Mouse (Mus musculus): ENCODE results near the gene Osr1.

Gene Osr1

DNA sequence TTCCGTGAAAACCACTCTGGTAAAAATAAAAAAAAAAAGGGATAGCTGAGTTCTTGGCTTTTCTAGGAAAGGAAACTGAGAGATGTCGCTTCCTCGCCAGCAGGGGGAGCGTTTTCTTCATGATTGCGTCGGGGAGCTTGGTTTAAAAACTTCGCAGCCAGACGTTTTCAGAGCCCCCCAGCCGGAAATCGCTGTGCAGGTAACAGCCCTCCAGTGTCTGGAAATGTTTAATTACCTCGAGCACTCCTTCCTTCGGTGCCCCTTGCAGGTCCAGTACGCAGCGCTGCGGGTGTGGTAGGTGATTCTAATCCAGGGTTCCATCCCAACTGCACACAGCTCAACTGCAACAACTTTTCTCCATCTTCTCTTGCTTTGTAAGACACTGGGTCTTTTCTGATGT is at the start of gene Osr1:
Osr1 (plus strand) TSS at position 146 of the 400 bp plus-strand sequence.
- in situ Hi-C loops (cut with MboI, MseI) = loop anchor here (5.0 to 10.0 kb wide), 3 partner anchors 515 to 1025 kb away; no protein-coding TSS in a partner anchor

DNA sequence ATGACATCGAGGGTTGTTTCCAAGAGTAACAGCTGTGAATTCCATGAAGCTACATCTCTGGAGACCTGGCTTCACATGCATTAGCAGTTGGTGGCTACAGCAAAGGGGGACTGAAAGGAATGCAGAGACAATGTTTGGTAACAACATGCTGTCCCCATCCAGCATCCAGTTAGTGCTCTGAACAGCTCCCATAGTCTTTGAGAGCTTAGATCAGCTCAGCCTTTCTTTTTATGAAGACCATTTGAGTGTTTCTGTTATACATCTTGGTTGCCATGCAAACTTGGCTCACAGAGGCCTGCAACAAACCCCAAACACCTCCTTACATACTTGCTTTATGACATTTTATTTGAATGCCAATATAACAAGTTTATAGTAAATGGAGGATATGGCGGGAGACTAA is 19.6 kb upstream of the Osr1 start:
- in situ Hi-C loops (cut with MboI, MseI) = no loop called here

DNA sequence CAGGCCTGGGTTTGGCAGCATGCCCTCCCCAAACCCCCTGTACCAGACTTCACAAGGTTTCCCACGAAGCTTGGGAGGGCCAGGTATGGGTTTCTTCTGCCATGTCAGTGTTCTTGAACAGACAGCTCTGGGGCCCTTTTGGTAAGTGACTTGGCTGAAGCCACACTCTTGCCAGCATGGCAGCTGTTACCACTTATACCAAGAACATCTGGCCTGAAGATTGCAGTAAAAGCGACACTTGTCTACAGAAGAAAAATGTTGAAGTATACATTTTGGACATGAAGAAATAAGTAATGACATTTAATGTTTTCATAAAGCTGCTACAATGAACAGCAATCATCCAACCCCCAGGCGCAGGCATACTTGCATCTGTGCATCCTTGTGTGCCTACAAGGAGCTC is 5.0 kb upstream of the Osr1 start:
- in situ Hi-C loops (cut with MboI, MseI) = loop anchor here (5.0 to 10.0 kb wide), 2 partner anchors 1012 to 1030 kb away; no protein-coding TSS in a partner anchor

DNA sequence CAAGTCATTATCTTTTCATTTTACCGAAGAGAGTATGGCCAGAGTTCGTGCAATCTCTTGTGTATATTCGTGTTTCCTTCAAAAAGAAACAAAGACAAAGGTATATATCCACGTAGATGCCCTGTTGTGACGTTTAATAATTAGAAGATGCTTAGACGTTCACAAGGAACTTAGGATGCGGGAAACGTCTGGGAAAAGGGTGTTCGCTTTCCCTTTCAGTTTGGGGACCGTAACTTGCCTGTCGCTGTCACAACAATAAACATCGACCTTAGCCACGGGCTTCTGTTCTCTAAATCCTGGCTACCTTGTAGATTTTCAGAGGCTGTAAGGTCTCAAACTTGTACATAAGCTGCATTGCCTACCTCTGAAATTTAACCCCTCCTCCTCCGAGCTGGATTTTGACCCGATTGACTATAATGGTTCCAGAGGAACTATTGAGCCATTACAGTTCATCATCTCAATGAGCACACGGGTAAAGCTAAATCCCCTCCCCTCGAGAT is 630 bp downstream of the Osr1 start:
- in situ Hi-C loops (cut with MboI, MseI) = loop anchor here (5.0 to 10.0 kb wide), 2 partner anchors 516 to 867 kb away; no protein-coding TSS in a partner anchor

DNA sequence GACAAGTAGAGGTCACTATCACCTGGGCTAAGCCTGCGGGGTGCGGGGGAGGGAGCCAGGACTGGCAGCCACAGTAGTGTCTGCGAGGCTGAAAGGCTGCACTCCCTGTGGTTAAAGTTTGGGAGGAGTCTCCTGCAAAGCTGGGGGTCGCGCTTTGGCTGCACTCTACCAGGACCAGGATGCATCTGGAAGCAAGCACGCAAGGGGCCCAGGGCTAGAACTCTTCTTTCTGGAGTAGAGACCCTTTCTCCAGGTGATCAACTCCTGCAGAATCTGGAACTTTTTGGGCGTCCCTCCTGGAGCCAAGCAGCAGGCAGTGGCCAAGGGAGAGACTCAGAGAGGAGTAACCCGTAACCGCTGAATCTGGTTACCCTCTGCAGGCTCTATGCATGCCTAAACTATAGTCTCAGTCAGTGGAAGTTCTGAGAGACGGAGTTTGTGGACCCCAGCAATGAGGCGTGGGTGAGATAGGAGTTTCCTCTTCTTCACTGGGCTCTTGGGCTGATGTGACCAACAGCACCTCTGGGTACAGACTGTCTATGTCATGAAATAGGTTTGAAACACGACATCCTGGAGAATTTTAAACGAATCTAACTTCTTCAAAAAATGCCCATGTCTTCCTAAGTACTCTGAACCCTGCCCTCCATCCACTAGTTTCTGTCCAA is 1.5 kb downstream of the Osr1 start:
- in situ Hi-C loops (cut with MboI, MseI) = loop anchor here (5.0 to 10.0 kb wide), 2 partner anchors 517 to 866 kb away; no protein-coding TSS in a partner anchor

DNA sequence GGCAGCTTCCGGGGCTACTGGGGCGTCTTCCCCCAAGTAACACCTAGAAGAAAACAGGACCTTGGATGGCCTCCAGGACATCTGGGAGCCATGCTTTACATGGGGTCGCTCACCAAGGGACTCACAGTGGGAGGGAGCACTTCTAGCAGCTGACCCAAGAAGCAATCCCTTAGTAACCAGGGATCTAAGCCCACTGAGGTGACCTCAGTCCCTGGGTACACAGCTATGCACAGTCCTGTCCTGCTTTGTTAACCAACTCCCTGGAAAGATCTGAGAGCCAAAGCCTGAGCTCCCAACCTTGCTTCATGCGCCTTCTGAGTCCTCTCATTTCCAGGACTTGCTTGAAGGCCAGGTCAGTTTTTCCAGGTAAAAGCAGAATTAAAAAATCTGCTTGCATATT is 2.1 kb downstream of the Osr1 start:
- in situ Hi-C loops (cut with MboI, MseI) = loop anchor here (5.0 to 10.0 kb wide), 2 partner anchors 517 to 865 kb away; no protein-coding TSS in a partner anchor

DNA sequence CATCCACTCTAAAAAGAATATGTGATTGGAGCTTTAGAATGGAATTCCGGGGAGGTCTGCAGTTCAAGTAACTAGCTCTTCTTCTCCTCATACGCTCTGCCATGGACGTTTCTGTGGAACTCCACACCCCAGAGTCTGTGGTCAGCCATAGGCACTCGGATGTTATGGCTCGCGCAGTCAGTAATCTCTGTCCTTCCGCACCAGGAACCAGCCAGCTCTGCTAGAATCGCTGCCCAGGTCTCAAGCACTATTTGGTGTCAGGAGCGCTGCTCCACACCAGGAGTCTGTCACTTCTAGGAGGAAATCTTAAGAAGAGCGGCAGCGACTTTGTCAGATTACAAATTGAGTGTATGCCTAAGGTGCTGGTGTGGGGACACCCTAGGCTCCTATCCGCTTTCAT is 3.8 kb downstream of the Osr1 start:
- in situ Hi-C loops (cut with MboI, MseI) = loop anchor here (5.0 to 10.0 kb wide), 2 partner anchors 519 to 864 kb away; no protein-coding TSS in a partner anchor

DNA sequence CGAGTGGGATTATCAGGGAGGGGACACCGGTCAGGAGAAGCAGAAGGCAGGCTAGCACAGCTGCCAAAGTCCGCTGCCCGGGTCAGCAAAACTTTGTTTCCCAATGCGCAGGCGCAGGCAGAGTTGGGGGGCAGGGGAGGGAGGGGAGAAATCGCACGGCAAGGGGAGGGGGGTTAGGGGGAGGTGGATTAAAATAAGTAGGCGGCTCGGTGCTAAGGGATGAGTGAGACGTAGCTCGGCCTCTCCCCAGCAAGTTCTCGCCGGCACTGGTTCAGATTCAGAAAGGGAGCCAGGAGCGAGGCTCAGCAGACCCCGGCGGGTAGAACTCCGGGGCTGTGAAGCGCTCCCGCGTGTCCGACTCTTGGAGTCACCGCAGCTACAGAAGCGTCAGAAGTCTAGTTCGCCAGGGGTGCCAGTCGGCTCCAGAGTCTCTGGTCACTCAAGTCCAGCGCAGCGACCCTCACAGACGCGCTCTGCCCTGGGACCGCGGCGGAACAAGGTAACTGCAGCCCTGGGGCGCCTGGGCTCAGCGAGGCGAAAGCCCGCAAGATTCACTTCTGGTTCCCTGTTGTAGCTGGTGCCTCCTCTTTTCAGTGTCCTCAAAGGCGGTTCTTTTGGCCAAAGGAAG is 4.4 kb downstream of the Osr1 start:
- in situ Hi-C loops (cut with MboI, MseI) = loop anchor here (5.0 to 10.0 kb wide), 2 partner anchors 520 to 863 kb away; no protein-coding TSS in a partner anchor

DNA sequence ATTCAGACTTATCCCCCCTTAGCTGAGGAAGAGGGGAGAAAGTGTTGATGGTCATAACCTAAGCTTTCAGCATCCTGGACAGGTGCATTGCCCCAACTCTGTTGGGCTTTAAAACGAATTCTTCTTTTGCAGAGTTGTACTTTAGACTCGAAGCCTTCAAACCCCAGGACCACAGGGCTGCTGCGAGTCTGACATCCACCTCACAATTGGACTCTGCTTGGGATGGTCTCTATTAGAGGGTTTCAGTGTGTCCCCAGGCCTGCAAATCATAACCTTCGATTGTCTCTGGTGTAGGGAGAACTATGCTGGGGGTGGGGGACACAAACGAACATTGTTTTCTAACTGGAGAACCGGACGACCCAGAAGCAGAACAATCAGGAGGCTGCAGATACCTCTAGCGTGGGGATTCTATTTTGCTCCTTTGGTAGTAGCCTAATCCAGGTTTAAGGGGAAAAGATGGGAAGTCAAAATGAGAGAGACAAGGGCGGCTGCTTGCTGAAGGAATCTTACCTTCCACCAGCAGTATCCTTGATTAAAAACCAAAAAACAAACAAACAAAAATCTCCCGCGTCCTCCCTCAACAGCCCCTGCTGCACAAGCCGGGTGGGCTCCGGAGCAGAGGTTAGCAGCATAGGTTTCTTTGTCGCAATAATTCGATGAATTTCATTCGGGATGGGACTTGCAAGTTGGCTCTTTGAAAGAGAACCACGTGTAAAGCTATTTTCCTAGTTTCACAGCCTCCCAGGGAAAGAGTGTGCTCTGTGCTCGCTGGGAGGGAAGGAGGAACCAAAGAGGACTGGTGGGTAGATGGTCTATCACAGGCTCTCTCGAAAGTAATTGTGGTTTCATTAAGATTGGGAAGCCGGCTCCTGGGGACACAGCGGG is 5.5 kb downstream of the Osr1 start:
- in situ Hi-C loops (cut with MboI, MseI) = loop anchor here in 1 of 2 experiments (5.0 to 10.0 kb wide), 2 partner anchors 521 to 862 kb away; no protein-coding TSS in a partner anchor

DNA sequence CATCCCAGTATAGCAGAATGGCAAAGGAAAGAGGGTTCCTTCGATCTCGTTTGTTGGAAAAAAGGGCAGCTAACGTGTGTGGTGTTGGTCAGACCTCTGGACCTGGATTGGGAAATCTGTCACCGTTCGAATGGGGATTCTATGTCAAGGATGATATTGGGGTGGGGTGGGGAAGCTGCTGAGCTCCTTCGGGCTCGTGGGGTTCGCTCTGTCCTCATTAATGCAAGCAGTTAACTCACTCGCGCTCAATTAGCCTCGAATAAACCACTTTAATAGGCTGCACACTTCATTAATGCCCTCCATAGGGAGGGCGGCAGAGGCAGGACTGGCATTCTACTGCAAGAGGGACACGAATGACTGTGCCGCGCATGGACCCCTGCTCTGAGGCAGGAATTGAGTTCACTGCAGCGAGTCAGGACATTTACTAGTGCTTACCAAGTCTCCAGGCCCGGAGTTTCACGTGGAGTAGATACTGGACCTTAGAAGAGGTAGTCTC is 6.2 kb downstream of the Osr1 start:
- in situ Hi-C loops (cut with MboI, MseI) = loop anchor here in 1 of 2 experiments (5.0 to 10.0 kb wide), 2 partner anchors 521 to 861 kb away; no protein-coding TSS in a partner anchor

DNA sequence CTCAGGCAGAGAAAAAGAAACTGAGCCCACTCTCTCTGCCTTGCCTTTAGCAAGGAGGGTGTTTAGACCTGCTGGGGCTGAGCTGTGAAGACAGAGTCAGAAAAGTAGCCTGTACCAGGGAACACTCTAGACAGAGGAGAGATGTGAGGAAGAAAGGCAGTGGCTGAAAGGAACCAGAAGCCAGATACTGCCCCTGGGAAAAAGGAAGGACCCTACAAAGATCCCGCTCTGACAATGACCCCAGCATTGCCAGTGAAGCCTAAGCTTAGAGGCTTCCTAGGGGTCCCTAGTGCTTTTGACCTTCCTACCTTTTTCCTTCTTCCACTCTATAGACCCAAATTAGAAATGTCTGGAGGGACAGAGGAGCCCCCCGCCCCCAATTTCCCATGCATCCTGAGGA is 7.7 kb downstream of the Osr1 start:
- in situ Hi-C loops (cut with MboI, MseI) = loop anchor here in 1 of 2 experiments (5.0 to 10.0 kb wide), 2 partner anchors 523 to 860 kb away; no protein-coding TSS in a partner anchor

DNA sequence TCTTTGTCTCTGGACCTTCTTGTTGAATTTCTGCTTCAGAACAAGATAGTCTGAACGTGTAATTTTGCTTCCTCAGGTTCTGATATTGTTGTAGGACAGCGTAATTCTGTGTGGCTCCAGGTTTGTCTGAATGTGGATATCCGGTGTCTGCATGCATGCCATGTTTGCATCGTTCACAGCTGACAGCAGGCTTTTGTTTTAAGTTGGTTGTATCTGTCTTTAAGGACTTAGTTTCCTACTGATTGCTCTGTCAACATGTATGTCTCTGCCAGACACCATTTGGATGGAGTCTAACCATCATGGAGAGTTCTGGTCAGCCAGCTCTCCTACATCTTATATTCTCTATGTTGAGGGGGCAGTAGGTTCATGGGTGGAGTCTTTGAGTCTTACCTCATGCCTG is 8.7 kb downstream of the Osr1 start:
- in situ Hi-C loops (cut with MboI, MseI) = loop anchor here in 1 of 2 experiments (5.0 to 10.0 kb wide), 2 partner anchors 524 to 859 kb away; no protein-coding TSS in a partner anchor

DNA sequence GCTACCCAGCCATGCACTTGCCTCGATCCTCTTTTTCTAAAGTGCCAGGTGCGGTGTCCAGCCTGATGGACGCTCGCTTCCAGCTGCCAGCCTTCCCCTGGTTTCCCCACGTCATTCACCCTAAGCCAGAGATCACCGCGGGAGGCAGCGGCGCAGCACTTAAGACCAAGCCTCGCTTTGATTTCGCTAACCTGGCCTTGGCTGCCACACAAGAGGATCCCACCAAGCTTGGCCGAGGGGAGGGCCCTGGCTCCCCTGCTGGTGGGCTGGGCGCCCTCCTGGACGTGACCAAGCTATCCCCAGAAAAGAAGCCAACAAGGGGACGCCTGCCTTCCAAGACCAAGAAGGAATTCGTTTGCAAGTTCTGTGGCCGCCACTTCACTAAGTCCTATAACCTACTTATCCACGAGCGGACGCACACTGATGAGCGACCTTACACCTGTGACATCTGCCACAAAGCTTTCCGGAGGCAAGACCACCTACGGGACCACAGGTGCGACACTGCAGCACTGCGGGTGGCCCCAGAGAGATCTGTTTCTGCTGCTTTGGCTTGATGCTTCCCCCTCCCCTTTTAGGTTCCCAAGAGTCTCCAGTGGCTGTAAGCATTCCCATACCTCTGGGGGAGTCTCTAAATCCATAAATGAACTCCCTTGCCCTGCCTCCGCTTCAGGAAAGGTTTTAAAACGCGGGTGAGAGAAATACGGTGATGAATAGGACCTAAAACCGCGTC is 9.6 kb downstream of the Osr1 start:
- in situ Hi-C loops (cut with MboI, MseI) = loop anchor here in 1 of 2 experiments (5.0 to 10.0 kb wide), 2 partner anchors 525 to 858 kb away; no protein-coding TSS in a partner anchor

DNA sequence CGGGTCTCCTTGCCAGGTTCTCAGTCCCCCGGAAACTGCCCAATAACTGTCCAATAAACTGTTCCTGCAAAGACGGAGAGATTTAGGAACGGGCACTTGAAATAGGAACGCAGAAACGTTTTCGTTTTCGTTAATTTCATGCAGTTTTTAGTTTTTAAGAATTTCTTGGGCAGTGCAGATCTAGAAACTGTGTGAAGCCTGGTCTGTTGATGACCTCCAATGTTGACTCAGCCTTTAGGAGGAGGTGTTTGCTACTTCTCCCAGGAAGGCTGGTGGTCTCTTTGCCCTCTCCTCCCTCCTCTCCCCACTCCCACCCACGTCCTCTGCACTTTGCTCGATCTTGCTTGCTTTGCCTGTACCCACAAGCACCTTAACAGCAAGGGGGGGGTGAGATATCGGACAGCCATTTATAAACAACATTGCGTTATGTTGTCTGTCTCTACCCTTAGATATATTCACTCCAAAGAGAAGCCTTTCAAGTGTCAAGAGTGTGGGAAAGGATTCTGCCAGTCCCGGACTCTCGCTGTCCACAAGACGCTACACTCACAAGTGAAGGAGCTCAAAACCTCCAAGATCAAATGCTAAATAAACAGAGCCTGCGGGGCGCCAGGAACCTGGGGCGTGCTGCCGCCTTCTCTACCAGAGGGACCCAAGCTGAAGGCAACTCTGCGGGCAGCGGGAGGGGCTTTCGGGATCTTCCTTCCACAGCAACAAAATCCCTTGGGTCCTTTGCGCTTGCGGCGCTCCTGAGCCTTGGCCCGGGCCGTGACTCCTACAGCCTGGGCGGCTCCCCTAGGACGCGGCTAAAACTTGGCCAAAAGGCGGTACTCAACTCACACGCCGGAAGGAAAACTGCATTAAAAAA is 10.4 kb downstream of the Osr1 start:
- in situ Hi-C loops (cut with MboI, MseI) = no loop called here

DNA sequence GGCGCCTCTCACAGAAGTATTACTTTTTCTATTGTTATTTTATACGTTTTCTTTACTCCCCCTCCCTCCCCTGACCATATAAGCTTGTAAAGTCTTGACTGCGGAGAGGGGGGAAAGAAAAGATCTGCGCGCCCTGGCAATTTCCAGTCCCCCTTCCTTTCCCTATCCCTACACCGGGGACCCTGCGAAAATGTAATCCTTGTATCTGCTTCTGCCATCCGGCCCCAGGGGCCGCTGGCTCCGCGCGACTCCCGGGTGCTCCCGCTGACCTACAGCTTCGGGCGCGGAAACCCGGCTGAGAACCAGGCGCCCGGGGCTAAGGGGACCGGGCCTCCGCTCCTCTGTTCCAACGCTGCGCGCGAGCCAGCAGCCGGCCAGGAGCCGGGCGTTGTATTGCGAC is 11.1 kb downstream of the Osr1 start:
- in situ Hi-C loops (cut with MboI, MseI) = no loop called here

DNA sequence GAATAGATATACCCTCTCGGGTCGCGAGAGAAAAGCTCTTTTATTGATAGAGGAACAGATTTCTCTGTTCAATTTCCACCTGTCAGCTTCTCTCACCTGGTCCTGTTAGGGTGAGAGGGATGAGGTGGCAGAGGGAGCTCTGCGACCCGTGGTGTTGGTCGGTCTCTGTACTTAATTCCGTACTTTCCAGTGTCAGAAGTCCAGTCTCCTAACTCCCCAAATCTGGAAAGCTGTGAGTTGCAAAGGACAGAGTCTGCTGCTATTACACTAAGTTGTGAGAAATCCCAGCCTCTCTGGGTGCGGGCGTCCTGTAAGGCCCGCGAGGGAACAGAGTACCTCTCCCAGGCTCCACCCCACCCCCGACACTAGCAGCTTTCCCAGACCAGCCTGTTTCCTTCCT is 11.6 kb downstream of the Osr1 start:
- in situ Hi-C loops (cut with MboI, MseI) = no loop called here

DNA sequence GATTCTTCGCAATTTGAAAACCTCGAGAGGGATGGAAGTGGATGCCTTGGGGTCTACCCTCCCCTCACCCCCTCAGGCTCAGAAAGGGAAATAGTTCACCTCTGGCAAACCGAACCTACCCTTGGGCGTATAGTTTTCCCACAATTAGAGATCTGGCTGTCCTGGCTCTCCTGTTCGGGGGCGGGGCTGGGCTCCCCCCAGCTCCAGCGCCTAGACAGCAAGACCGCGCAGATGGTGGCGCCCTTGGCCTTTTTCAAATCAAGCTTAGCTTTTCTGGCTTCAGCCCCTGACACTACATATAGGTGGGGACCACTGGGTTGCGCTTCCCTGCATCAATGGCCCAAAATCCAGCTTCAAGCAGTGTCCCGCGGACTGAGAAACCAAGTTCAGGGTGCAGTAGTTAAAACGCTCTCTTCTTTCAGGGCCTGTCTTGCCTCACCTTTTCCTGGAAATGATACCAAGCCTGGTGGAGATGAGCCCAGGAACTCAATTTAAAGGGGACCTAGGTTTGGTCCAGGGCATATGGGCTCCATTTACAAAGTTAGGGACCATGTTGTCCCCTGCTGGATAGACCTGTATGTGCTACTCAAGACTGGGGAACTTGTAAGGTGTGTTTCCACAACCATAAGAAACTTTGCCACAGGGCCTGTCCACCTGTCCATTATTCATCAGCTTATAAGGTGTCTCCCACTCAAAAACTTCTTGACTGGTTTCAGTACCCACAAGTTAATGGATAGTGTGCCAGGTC is 12.5 kb downstream of the Osr1 start:
- in situ Hi-C loops (cut with MboI, MseI) = no loop called here

DNA sequence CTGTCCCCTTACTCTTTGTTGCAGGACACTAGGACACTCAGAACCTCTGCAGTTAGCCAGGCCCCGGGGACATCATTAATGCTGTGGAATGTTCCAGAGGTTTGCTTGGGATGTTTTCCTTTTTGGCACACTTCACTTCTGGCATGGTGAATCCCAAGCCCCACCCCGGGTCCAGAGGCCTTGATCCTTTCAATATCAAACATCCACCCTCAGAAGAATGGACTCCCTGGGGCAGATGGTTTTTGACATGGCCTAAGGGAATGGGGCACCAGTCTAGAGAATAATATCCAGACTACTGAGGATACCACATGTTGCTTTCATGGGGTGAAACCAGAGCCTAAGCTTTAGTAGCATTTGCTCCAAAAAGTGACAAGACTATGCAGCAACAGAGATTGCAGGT is 13.5 kb downstream of the Osr1 start:
- in situ Hi-C loops (cut with MboI, MseI) = no loop called here

Measured in T-helper 17 cell (primary cell).